Mouse (Mus musculus): ENCODE data around the gene Crtc3. TPM values are rescaled to one million over a fixed set of nuclear protein-coding genes. Genes with fewer than 3 reads are reported as not detected.

Gene Crtc3
- polyA plus RNA-seq, 1 experiment from 2014 or later = 12.7 TPM

DNA sequence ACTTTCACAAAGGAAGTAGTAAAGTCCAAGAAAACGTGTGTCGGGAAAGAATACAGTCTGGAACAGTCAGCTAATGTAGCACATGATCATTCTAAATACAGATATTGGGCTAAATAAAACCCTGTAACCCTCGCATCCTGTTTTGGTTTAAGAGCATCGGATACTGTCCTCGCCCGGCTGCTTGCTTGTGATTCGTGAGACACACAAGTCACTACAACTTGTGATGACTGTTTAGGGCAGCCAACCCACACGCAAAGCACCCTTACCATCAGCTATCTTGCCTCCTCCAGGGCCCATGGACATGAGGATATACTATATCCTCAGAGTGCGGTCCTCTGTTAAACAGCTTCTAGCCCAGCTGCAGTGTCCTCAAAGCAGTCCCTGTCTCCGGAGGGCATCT is 50.2 kb downstream of the Crtc3 start:
- no peaks in the 10 kb centered on the region for H3K9me3 ChIP-seq (replicated peaks; ENCODE audit: control insufficient read depth, low read length, poor library complexity, severe bottlenecking)
- peaks cover 28% of the 10 kb centered on the region for H3K4me1 ChIP-seq (ENCODE audit: control insufficient read depth, insufficient read depth, low read length)
- H3K4me3 ChIP-seq (ENCODE audit: low read depth, low read length) = no peak overlapping the region
- no peak overlapping the region for H3K27ac ChIP-seq (ENCODE audit: low read length)
- H3K4me2 ChIP-seq (ENCODE audit: low read length) = no peak overlapping the region
- no peaks in the 10 kb centered on the region for H3K27me3 ChIP-seq (ENCODE audit: control insufficient read depth, insufficient read depth, low read depth, low read length)
- no peaks in the 10 kb centered on the region for H3K36me3 ChIP-seq (ENCODE audit: control insufficient read depth, insufficient read depth, low read length)
- 86% methylated on average over 10 of the region's 10 CpGs for WGBS
- H3K9ac ChIP-seq (ENCODE audit: low read depth, low read length) = no peak overlapping the region
- ATAC-seq = no peak

DNA sequence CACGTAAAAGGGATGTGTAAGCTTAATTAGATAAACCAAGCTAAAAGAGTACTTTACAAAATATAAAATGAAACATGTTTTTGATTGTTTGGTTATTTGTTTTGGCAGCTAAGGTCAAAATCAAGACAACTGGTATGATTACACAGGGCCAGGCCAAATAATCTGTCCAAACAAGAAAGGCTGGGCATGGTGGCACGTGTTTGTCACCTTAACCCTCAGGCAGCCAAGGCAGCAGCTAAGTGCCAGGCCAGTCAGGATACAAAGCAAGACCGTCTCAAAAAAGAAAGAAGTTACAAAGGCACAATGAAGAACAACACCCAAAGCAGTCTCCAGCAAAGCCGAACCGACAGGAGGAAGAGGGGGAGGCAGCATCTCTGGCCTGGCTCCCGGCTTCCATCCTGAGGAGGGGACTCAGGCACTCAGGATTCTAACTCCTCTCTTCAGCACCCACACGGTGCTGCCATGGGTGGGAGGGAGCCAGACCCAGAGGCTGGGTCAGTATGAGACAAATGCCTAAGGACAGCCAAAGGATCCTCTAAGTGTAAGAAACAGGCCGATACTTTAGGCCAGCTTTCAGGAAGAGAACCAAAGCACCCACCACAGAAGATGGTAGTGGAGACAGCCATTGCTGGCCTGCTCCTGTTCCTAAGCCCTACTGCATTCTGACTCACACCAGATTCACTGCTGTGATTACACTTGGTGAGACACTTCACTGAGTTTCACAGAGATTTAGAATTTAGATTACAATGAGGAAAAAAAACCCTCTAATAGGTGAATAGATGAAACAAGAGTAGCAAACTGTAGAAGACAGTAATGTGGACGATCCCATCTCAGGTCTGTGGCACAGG is 51.5 kb downstream of the Crtc3 start:
- ATAC-seq = no peak
- Histone ChIP-seq H3K4me2 (ENCODE audit: low read length) (no peak overlapping the region), H3K9me3 (replicated peaks; ENCODE audit: control insufficient read depth, low read length, poor library complexity, severe bottlenecking) (no peaks in the 10 kb centered on the region), H3K27me3 (ENCODE audit: control insufficient read depth, insufficient read depth, low read depth, low read length) (no peaks in the 10 kb centered on the region), H3K36me3 (ENCODE audit: control insufficient read depth, insufficient read depth, low read length) (no peaks in the 10 kb centered on the region), H3K4me1 (ENCODE audit: control insufficient read depth, insufficient read depth, low read length) (peaks cover 21% of the 10 kb centered on the region), H3K4me3 (ENCODE audit: low read depth, low read length) (no peak overlapping the region), H3K9ac (ENCODE audit: low read depth, low read length) (no peak overlapping the region), H3K27ac (ENCODE audit: low read length) (no peak overlapping the region)
- WGBS = 56% methylated on average over 9 of the region's 9 CpGs

DNA sequence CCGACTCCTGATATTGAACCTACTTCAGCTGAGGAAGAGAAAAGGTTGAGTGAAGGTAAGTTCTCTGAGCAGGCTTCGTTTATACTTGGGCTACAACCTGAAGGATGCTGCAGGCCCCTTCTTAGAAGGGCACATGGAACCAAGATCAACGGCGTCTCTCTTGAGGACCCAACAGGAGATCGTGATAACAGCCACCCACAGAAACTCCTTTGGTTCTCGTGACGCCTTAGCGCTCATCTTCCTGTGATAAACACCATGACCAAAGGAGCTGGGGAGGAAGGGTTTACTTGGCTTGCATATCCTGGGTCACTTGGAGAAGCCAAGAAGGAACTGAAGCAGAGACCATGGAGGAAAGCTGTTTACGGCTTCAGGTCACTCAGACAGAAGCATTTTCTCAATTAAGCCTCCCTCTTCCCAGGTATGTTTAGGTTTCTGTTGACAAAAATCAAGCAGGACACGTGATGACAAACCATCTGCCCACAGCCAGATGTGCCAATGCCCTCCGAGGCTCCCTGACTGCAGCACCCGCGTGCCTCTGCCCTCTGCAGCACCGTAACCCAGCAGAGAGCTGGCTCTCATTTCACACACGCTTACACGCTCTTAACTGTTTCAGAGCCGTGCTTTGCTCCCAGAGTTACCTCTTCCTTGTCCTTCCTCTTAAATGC is 52.3 kb downstream of the Crtc3 start:
- 76% methylated on average over 17 of the region's 17 CpGs for WGBS

DNA sequence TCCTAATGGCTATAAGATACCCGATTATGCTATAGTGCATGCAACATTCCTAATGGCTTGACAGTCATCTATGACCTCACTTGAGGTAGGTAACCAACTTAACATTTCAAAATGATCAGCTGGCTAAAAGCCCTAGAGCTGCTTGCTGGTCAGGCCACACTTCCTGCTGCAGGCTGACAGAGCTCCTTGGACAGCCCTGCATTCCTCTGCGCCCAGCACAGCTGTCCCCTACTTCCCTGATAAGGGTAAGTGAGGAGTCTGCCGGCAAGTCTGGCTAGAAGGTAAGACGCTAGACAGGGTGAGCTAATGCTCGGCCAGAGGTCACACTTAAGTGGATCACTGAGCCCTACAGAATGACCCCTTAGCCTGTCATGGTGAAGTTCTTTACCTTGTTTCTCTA is 52.8 kb downstream of the Crtc3 start:
- Histone ChIP-seq H3K9ac (ENCODE audit: low read depth, low read length) (no peak overlapping the region), H3K4me2 (ENCODE audit: low read length) (no peak overlapping the region), H3K27me3 (ENCODE audit: control insufficient read depth, insufficient read depth, low read depth, low read length) (no peaks in the 10 kb centered on the region), H3K27ac (ENCODE audit: low read length) (no peak overlapping the region), H3K4me1 (ENCODE audit: control insufficient read depth, insufficient read depth, low read length) (peaks cover 15% of the 10 kb centered on the region), H3K4me3 (ENCODE audit: low read depth, low read length) (no peak overlapping the region), H3K9me3 (replicated peaks; ENCODE audit: control insufficient read depth, low read length, poor library complexity, severe bottlenecking) (no peaks in the 10 kb centered on the region), H3K36me3 (ENCODE audit: control insufficient read depth, insufficient read depth, low read length) (no peaks in the 10 kb centered on the region)
- 80% methylated on average over 5 of the region's 5 CpGs for WGBS
- no peak for ATAC-seq

More for the DNA sequence above, 52.3 kb downstream of the Crtc3 start:
- Histone ChIP-seq H3K9ac (ENCODE audit: low read depth, low read length) (no peak overlapping the region), H3K4me1 (ENCODE audit: control insufficient read depth, insufficient read depth, low read length) (peaks cover 18% of the 10 kb centered on the region), H3K36me3 (ENCODE audit: control insufficient read depth, insufficient read depth, low read length) (no peaks in the 10 kb centered on the region), H3K9me3 (replicated peaks; ENCODE audit: control insufficient read depth, low read length, poor library complexity, severe bottlenecking) (no peaks in the 10 kb centered on the region), H3K27ac (ENCODE audit: low read length) (no peak overlapping the region), H3K4me3 (ENCODE audit: low read depth, low read length) (no peak overlapping the region), H3K27me3 (ENCODE audit: control insufficient read depth, insufficient read depth, low read depth, low read length) (no peaks in the 10 kb centered on the region), H3K4me2 (ENCODE audit: low read length) (no peak overlapping the region)
- ATAC-seq = no peak

DNA sequence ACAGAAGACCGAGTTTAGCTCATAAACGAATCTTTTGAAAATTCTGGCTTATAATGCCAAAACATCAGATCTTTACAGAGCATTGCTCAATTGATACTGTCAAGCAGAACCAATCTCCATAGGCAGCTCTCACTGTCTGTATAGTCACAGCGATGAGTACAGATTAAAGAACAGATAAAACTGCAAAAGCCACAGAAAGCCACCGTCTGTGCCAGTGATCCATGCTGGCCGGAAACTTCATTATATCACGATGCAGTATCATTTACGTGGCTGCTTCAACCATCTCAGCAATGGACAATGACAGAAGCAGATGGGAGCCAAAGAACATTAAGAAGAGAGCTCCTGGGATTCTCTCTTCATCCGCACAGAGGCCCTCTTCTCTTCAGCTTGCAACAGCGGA is 53.9 kb downstream of the Crtc3 start:
- no peak overlapping the region for H3K9ac ChIP-seq (ENCODE audit: low read depth, low read length)
- H3K36me3 ChIP-seq (ENCODE audit: control insufficient read depth, insufficient read depth, low read length) = no peaks in the 10 kb centered on the region
- no peak overlapping the region for H3K27ac ChIP-seq (ENCODE audit: low read length)
- no peak for ATAC-seq
- H3K9me3 ChIP-seq (replicated peaks; ENCODE audit: control insufficient read depth, low read length, poor library complexity, severe bottlenecking) = no peaks in the 10 kb centered on the region
- no peak overlapping the region for H3K4me3 ChIP-seq (ENCODE audit: low read depth, low read length)
- WGBS = 60% methylated on average over 9 of the region's 9 CpGs
- H3K4me1 ChIP-seq (ENCODE audit: control insufficient read depth, insufficient read depth, low read length) = peaks cover 15% of the 10 kb centered on the region
- H3K27me3 ChIP-seq (ENCODE audit: control insufficient read depth, insufficient read depth, low read depth, low read length) = no peaks in the 10 kb centered on the region
- no peak overlapping the region for H3K4me2 ChIP-seq (ENCODE audit: low read length)

DNA sequence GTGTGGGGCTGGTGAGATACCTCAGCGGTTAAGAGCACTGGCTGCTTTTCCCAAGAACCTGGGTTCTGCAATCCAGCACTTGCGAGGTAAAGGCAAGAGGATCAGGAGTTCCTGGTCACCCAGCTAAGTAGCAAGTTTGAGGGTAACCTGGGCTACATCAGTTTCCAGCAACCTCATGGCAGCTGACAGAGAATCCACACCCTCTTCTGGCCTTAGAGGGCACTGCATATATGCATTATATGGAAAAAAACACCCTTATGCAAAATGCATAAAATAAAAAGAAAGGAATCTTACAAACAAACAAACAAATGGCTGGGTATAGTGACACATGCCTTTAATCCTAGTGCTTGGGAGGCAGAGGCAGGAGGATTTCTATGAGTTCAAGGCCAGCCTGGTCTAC is 55.0 kb downstream of the Crtc3 start:
- Histone ChIP-seq H3K9me3 (replicated peaks; ENCODE audit: control insufficient read depth, low read length, poor library complexity, severe bottlenecking) (no peaks in the 10 kb centered on the region), H3K4me1 (ENCODE audit: control insufficient read depth, insufficient read depth, low read length) (peaks cover 15% of the 10 kb centered on the region), H3K4me3 (ENCODE audit: low read depth, low read length) (no peak overlapping the region), H3K36me3 (ENCODE audit: control insufficient read depth, insufficient read depth, low read length) (no peaks in the 10 kb centered on the region), H3K4me2 (ENCODE audit: low read length) (no peak overlapping the region), H3K27ac (ENCODE audit: low read length) (no peak overlapping the region), H3K27me3 (ENCODE audit: control insufficient read depth, insufficient read depth, low read depth, low read length) (no peaks in the 10 kb centered on the region), H3K9ac (ENCODE audit: low read depth, low read length) (no peak overlapping the region)
- ATAC-seq = no peak
- WGBS = 90% methylated on average over 2 of the region's 2 CpGs

DNA sequence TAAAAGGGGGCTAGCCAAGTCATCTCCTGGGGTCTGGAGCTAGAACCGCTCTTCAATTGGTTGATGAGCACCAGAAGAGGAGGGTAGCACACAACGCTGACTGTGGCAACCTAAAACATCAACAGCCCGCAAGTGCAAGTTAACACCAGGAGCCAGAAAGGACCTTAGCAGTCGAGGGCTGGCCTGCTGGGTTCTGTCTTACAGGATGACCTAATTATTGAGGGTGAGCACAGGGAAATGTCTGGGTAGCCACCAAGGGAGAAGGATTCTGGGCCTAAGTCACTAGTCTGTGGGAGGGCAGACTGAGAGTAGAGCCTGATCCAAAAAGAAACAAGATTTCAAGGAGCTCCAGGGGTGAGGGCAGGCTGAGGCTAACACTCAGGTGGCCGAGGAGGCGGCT is 56.7 kb downstream of the Crtc3 start:
- WGBS = 69% methylated on average over 6 of the region's 6 CpGs
- Histone ChIP-seq H3K27ac (ENCODE audit: low read length) (no peak overlapping the region), H3K4me3 (ENCODE audit: low read depth, low read length) (no peak overlapping the region), H3K9me3 (replicated peaks; ENCODE audit: control insufficient read depth, low read length, poor library complexity, severe bottlenecking) (no peaks in the 10 kb centered on the region), H3K9ac (ENCODE audit: low read depth, low read length) (no peak overlapping the region), H3K4me2 (ENCODE audit: low read length) (no peak overlapping the region), H3K27me3 (ENCODE audit: control insufficient read depth, insufficient read depth, low read depth, low read length) (no peaks in the 10 kb centered on the region), H3K4me1 (ENCODE audit: control insufficient read depth, insufficient read depth, low read length) (peaks cover 12% of the 10 kb centered on the region), H3K36me3 (ENCODE audit: control insufficient read depth, insufficient read depth, low read length) (no peaks in the 10 kb centered on the region)
- no peak for ATAC-seq

DNA sequence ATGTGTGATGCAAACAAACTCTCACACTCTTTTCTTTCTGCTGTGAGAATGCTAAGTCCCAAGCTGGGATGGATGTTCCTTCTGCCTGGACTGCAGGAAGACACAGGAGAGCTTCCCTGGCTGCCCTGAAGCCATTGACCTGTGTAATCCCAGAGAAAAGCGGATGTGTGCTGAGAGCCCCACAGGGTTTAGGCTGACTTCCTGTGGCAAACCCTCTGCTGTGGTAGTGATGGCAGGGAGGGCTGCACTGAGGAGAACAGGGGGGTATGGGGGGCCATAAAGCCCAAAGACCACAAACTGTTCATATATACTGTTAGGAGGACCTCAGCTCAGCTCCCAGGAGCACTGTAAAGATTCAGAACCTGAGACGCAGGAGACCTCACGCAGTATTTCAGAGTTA is 57.3 kb downstream of the Crtc3 start:
- H3K4me1 ChIP-seq (ENCODE audit: control insufficient read depth, insufficient read depth, low read length) = peaks cover 8% of the 10 kb centered on the region; the same call in 1 of the 2 replicates
- no peaks in the 10 kb centered on the region for H3K36me3 ChIP-seq (ENCODE audit: control insufficient read depth, insufficient read depth, low read length)
- no peak overlapping the region for H3K9ac ChIP-seq (ENCODE audit: low read depth, low read length)
- no peak overlapping the region for H3K4me2 ChIP-seq (ENCODE audit: low read length)
- no peaks in the 10 kb centered on the region for H3K9me3 ChIP-seq (replicated peaks; ENCODE audit: control insufficient read depth, low read length, poor library complexity, severe bottlenecking)
- WGBS = 67% methylated on average over 3 of the region's 3 CpGs
- H3K27ac ChIP-seq (ENCODE audit: low read length) = no peak overlapping the region
- ATAC-seq = no peak
- H3K4me3 ChIP-seq (ENCODE audit: low read depth, low read length) = no peak overlapping the region
- H3K27me3 ChIP-seq (ENCODE audit: control insufficient read depth, insufficient read depth, low read depth, low read length) = no peaks in the 10 kb centered on the region

DNA sequence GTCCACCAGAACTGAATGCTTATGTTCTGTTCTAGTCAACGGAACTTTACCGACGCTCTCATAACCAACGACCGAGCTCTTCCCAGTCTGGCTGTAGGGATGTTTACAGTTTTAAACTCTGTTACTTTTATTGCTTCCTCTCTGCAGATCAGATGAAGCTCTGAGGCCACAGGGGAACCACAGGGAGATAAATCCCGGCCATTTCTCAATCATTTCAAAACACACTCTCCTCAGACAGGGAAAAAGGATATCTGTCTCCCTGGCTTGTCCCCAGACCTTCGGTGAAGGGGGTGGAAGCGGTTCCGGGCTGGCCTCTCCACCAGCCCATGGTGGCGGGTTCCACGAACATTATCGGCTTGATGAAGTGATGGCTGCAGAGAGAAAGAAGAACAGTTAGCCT is 59.3 kb downstream of the Crtc3 start:
- Histone ChIP-seq H3K4me3 (ENCODE audit: low read depth, low read length) (no peak overlapping the region), H3K36me3 (ENCODE audit: control insufficient read depth, insufficient read depth, low read length) (no peaks in the 10 kb centered on the region), H3K9ac (ENCODE audit: low read depth, low read length) (no peak overlapping the region), H3K4me2 (ENCODE audit: low read length) (no peak overlapping the region), H3K9me3 (replicated peaks; ENCODE audit: control insufficient read depth, low read length, poor library complexity, severe bottlenecking) (no peaks in the 10 kb centered on the region), H3K27ac (ENCODE audit: low read length) (0 out of 2 replicates have a peak overlapping the region, but pooled peaks have one; percentile 3), H3K27me3 (ENCODE audit: control insufficient read depth, insufficient read depth, low read depth, low read length) (no peaks in the 10 kb centered on the region), H3K4me1 (ENCODE audit: control insufficient read depth, insufficient read depth, low read length) (no peaks in the 10 kb centered on the region)
- no peak for ATAC-seq
- 85% methylated on average over 12 of the region's 12 CpGs for WGBS
